In the genomic region with DNA sequence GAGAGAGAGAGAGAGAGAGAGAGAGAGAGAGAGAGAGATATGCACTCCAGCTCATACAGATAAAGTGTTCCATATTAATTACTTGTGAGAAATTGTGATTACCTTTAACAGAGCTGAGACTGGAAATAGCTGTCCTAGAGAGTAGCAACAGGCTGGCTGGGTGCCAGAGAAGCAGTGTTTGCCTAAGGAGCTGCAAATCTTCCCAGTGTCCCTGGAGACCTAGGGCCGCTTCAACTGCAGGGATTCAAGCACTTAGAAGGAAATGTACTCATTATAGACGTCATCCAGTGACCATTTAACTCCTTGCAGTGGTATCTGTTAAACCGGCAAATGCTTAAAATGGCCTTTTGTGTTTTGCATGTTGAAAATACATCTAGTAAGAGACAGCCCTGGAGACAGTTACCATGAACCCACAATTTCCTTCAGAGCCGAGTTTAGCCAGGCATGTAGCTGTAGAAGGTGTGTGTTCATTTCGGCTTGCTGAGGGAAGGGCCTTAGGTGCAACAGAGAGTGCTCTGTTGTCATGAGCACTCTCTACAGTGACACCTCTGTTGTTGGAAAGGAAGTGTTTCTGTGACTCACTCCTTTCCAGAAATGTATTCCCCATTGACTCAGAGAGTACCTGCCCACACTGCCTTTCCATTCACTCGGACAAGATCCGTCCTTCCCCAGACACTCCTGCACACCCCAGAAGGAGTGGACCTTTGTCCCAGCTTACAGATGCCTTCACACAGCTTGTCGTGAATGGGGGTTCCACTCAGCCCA, we compare ENCODE assay signal across 8 mouse cellular contexts. TPM values are rescaled to one million over a fixed set of nuclear protein-coding genes. Genes with fewer than 3 reads are reported as not detected.
DNase-seq lines count a peak whose midpoint lies in the region.

No protein-coding gene starts in this region.

- DNase-seq in gastrocnemius, postnatal 14 days = peak; percentile 28
- no peak for DNase-seq in gastrocnemius, postnatal 36 days
- DNase-seq in left cerebral cortex, postnatal 10 days (ENCODE audit: extremely low spot score in 1 of 2, low spot score in 2 of 2) = peak; percentile 17 to 75
- no peak for DNase-seq in left cerebral cortex, adult 11 months (ENCODE audit: low spot score)
- DNase-seq in NIH3T3 (ENCODE audit: low read depth) = peak; percentile 31
- DNase-seq in heart, postnatal 4 days = peak; percentile 61
- DNase-seq in spleen, postnatal 36 days (ENCODE audit: low spot score in 2 of 2) = no peak
- DNase-seq in spleen, postnatal 14 days (ENCODE audit: low spot score in 2 of 2) = no peak

- intact Hi-C loops in gastrocnemius, postnatal 14 days (cut with DNase I; ENCODE audit: low total_unique reads) = no loop called here
- intact Hi-C loops in gastrocnemius, postnatal 36 days (cut with DNase I) = no loop called here
- intact Hi-C loops in left cerebral cortex, postnatal 10 days (cut with DNase I) = no loop called here

RNA-seq across cellular contexts. Expression of gene Slc1a1, which starts 10.3 kb away (rescaled TPM):
- 1 to 10 TPM; 1.4 to 1.5 TPM for total RNA-seq in gastrocnemius, postnatal 14 days (2021)
- total RNA-seq in gastrocnemius, postnatal 36 days (2021) = 1 to 10 TPM; 1.5 to 2.9 TPM
- 100 to 1,000 TPM; 102 TPM for total RNA-seq in left cerebral cortex, postnatal 10 days (2021)
- total RNA-seq in heart, postnatal 4 days (2021) = 1 to 10 TPM; 1.7 to 1.9 TPM

Comparison
In these comparisons a context has a peak if more than half of its experiments do, and no peak if none do; other contexts are left out.
1. DNase-seq: peak in gastrocnemius, postnatal 14 days (single experiment), left cerebral cortex, postnatal 10 days (2 of 2), NIH3T3 (single experiment) and heart, postnatal 4 days (single experiment); none in gastrocnemius, postnatal 36 days (0 of 2), left cerebral cortex, adult 11 months (single experiment), spleen, postnatal 36 days (0 of 2) and spleen, postnatal 14 days (0 of 2).
2. RNA of gene Slc1a1, which starts 10.3 kb away (total RNA-seq): 102 TPM in left cerebral cortex, postnatal 10 days; 1.5 to 2.9 TPM in gastrocnemius, postnatal 36 days, 1.7 to 1.9 TPM in heart, postnatal 4 days and 1.4 to 1.5 TPM in gastrocnemius, postnatal 14 days; every median in the first group is over 10 times any median in the second.